ENCODE assay signal across 29 mouse cellular contexts in the genomic region with DNA sequence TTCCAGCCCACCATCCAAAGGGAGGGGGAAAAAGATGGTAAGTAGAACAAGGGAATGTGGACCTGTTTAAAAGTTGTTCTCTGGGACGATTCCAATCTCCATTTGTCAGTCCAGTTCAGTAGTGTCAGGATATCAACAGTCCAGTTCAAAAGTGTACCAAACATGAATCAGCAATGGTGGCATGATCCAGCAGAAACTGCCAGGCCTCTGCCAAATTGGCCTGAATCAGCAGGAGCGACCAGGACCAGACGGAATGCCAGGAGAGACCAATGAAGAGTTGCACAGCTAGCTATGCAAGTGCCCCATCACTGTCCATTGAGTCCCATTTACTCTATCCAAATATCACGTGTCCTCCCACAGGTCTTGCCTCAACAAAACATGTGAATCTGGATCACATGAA.
"Had no signal": no experiment of that assay in that cellular context is flagged by ENCODE, and none has a peak within 500 bp of the region (broad histone marks: within the 10 kb centered on the region; RNA-seq: fewer than 3 reads in every experiment).

No protein-coding gene starts in this region.

- H3K4me1 ChIP-seq: heart, embryonic 10.5 days; heart, embryonic 12.5 days; heart, embryonic 13.5 days; heart, embryonic 15.5 days; hindbrain, embryonic 10.5 days; hindbrain, embryonic 12.5 days; hindbrain, embryonic 13.5 days; hindbrain, embryonic 15.5 days; kidney, embryonic 15.5 days had no signal

- H3K27me3 ChIP-seq: heart, embryonic 12.5 days; heart, embryonic 13.5 days; heart, embryonic 15.5 days; hindbrain, embryonic 12.5 days; hindbrain, embryonic 13.5 days; hindbrain, embryonic 15.5 days; intestine, embryonic 15.5 days; kidney, embryonic 15.5 days had no signal

- DNase-seq: heart, postnatal 10 days; heart, postnatal 14 days; heart, postnatal 4 days; kidney, adult 11 months; kidney, adult 18-20 months; kidney, adult 2 months; kidney, adult 8-10 months; kidney, adult 9 months; kidney, postnatal 10 days; kidney, postnatal 14 days; kidney, postnatal 36 days; kidney, postnatal 4 days; layer of hippocampus, adult 9-11 months; layer of hippocampus, postnatal 36 days had no signal

- H3K9me3 ChIP-seq: heart, embryonic 10.5 days; heart, embryonic 15.5 days; hindbrain, embryonic 10.5 days; hindbrain, embryonic 12.5 days; hindbrain, embryonic 13.5 days; hindbrain, embryonic 15.5 days; intestine, embryonic 15.5 days; kidney, embryonic 15.5 days had no signal

- H3K9ac ChIP-seq: heart, embryonic 12.5 days; heart, embryonic 13.5 days; heart, embryonic 15.5 days; hindbrain, embryonic 12.5 days; hindbrain, embryonic 13.5 days; hindbrain, embryonic 14.5 days; hindbrain, embryonic 15.5 days; intestine, embryonic 15.5 days; kidney, embryonic 15.5 days had no signal

- H3K4me3 ChIP-seq: heart, embryonic 10.5 days; heart, embryonic 12.5 days; heart, embryonic 13.5 days; heart, embryonic 15.5 days; hindbrain, embryonic 10.5 days; hindbrain, embryonic 12.5 days; hindbrain, embryonic 13.5 days; hindbrain, embryonic 15.5 days; intestine, embryonic 15.5 days; kidney, embryonic 15.5 days; layer of hippocampus, adult 2 months; left cerebral cortex, adult 2 months had no signal

- H3K27ac ChIP-seq: heart, embryonic 10.5 days; heart, embryonic 13.5 days; heart, embryonic 15.5 days; hindbrain, embryonic 10.5 days; hindbrain, embryonic 12.5 days; hindbrain, embryonic 13.5 days; hindbrain, embryonic 14.5 days; hindbrain, embryonic 15.5 days; hindbrain, postnatal 0 days; intestine, embryonic 15.5 days; kidney, embryonic 15.5 days; kidney, postnatal 0 days; layer of hippocampus, adult 2 months; left cerebral cortex, adult 2 months had no signal
